8 mouse cellular contexts compared by ENCODE assay signal in genomic region chr8:126668657-126669025, GRCm38 (mm10).
DNase-seq lines count a peak whose midpoint lies in the region; ATAC-seq and TF ChIP-seq lines count a peak whose summit lies in the region.

No protein-coding gene starts in this region.

- no peak for DNase-seq in kidney, adult 2 months
- no peak for DNase-seq in kidney, adult 18-20 months
- DNase-seq in forebrain, embryonic 14.5 days (ENCODE audit: low spot score): no peak
- no peak for DNase-seq in c-Kit-positive CD71-positive TER-119-positive erythroid progenitor cells, embryonic 14.5 days (ENCODE audit: low spot score)
- no peak for DNase-seq in left cerebral cortex, postnatal 25 days (ENCODE audit: low spot score in 2 of 2)

- H3K36me3 ChIP-seq in kidney, adult 2 months (ENCODE audit: control insufficient read depth, insufficient read depth, low read length): no peaks in the 10 kb centered on the region
- H3K36me3 ChIP-seq in forebrain, embryonic 14.5 days (ENCODE audit: control insufficient read depth, insufficient read depth, low read length): no peaks in the 10 kb centered on the region
- no peaks in the 10 kb centered on the region for H3K36me3 ChIP-seq in intestine, embryonic 16.5 days (ENCODE audit: control insufficient read depth, insufficient read depth, low read length)

- ATAC-seq in forebrain, embryonic 14.5 days: no peak
- ATAC-seq in intestine, embryonic 16.5 days: no peak
- ATAC-seq in erythroid progenitor cell, adult 5-6 weeks (replicated peaks; ENCODE audit: low FRiP score, poor library complexity, severe bottlenecking): no peak

- 82% methylated on average over 5 of the region's 5 CpGs for WGBS in kidney, adult 2 months
- 59% methylated on average over 5 of the region's 5 CpGs for WGBS in forebrain, embryonic 14.5 days
- 70% methylated on average over 5 of the region's 5 CpGs for WGBS in intestine, embryonic 16.5 days

- no peak for TF ChIP-seq CTCF in kidney, adult 2 months (conservative IDR thresholded peaks at IDR 0.05; ENCODE audit: insufficient read depth, insufficient read length, low read depth, low read length)

- H3K9ac ChIP-seq in forebrain, embryonic 14.5 days (ENCODE audit: low read length): 0 out of 2 replicates have a peak overlapping the region, but pooled peaks have one; percentile 1
- H3K9ac ChIP-seq in intestine, embryonic 16.5 days (ENCODE audit: low read depth, low read length): peak overlapping the region; percentile 60

- no peaks in the 10 kb centered on the region for H3K27me3 ChIP-seq in kidney, adult 2 months (replicated peaks; ENCODE audit: control insufficient read depth, insufficient read depth, low read length)
- no peaks in the 10 kb centered on the region for H3K27me3 ChIP-seq in forebrain, embryonic 14.5 days (replicated peaks; ENCODE audit: control insufficient read depth, insufficient read depth, low read length)
- no peaks in the 10 kb centered on the region for H3K27me3 ChIP-seq in intestine, embryonic 16.5 days (replicated peaks; ENCODE audit: control insufficient read depth, insufficient read depth, low read length)

- no peak for TF ChIP-seq POLR2A in kidney, adult 2 months (IDR thresholded peaks at IDR 0.05; ENCODE audit: low read depth, low read length)

- intact Hi-C loops in left cerebral cortex, postnatal 25 days (cut with DNase I): loop anchor here (5.0 to 10.0 kb wide), 4 partner anchors 89 to 229 kb away; no protein-coding TSS in a partner anchor

- H3K4me3 ChIP-seq in kidney, adult 2 months (ENCODE audit: insufficient read depth, low read depth, low read length): no peak overlapping the region
- H3K4me3 ChIP-seq in brown adipose tissue, adult 24 weeks (ENCODE audit: insufficient read depth, low read depth, low read length): no peak overlapping the region
- no peak overlapping the region for H3K4me3 ChIP-seq in forebrain, embryonic 14.5 days (ENCODE audit: low read depth, low read length)
- no peak overlapping the region for H3K4me3 ChIP-seq in intestine, embryonic 16.5 days (ENCODE audit: low read length)

- no peaks in the 10 kb centered on the region for H3K9me3 ChIP-seq in forebrain, embryonic 14.5 days (replicated peaks; ENCODE audit: control insufficient read depth, low read length)
- H3K9me3 ChIP-seq in intestine, embryonic 16.5 days (ENCODE audit: control insufficient read depth, low read length): no peaks in the 10 kb centered on the region

- H3K4me1 ChIP-seq in kidney, adult 2 months (ENCODE audit: control insufficient read depth, insufficient read depth, low read length): peaks cover 37% of the 10 kb centered on the region
- peaks cover 27% of the 10 kb centered on the region for H3K4me1 ChIP-seq in brown adipose tissue, adult 24 weeks (ENCODE audit: control insufficient read depth, insufficient read depth, insufficient read length, low read length)
- peaks cover 46% of the 10 kb centered on the region for H3K4me1 ChIP-seq in forebrain, embryonic 14.5 days (ENCODE audit: control insufficient read depth, insufficient read depth, low read length)
- H3K4me1 ChIP-seq in intestine, embryonic 16.5 days (ENCODE audit: control insufficient read depth, insufficient read depth, low read length): peaks cover 48% of the 10 kb centered on the region

- H3K4me2 ChIP-seq in forebrain, embryonic 14.5 days (ENCODE audit: low read length): no peak overlapping the region
- no peak overlapping the region for H3K4me2 ChIP-seq in intestine, embryonic 16.5 days (ENCODE audit: low read depth, low read length)

- peak overlapping the region; percentile 45; the same call in 1 of the 2 replicates for H3K27ac ChIP-seq in kidney, adult 2 months (ENCODE audit: insufficient read depth, low read depth, low read length)
- H3K27ac ChIP-seq in brown adipose tissue, adult 24 weeks (replicated peaks; ENCODE audit: low read depth, low read length): peak overlapping the region; percentile 92
- peak overlapping the region; percentile 99 for H3K27ac ChIP-seq in forebrain, embryonic 14.5 days (ENCODE audit: low read depth, low read length)
- H3K27ac ChIP-seq in intestine, embryonic 16.5 days (ENCODE audit: low read length): peak overlapping the region; percentile 99

Comparison
In these comparisons a context has a peak if more than half of its experiments do, and no peak if none do; other contexts are left out.
1. H3K27ac ChIP-seq: peak in every context shown above with its lines; median percentile 99 in forebrain, embryonic 14.5 days; 99 in intestine, embryonic 16.5 days; 92 in brown adipose tissue, adult 24 weeks; 45 in kidney, adult 2 months.